Mouse (Mus musculus) spleen, postnatal 4 days (tissue): Measurements from ENCODE around the gene Egr2.

Experiments
- DNase-seq, 2 experiments: peaks; one replicate each; pipeline ENCODE4 v3.0.0; 2022; ENCODE audit warnings: low spot score in 2 of 2

The Egr2 gene

DNA sequence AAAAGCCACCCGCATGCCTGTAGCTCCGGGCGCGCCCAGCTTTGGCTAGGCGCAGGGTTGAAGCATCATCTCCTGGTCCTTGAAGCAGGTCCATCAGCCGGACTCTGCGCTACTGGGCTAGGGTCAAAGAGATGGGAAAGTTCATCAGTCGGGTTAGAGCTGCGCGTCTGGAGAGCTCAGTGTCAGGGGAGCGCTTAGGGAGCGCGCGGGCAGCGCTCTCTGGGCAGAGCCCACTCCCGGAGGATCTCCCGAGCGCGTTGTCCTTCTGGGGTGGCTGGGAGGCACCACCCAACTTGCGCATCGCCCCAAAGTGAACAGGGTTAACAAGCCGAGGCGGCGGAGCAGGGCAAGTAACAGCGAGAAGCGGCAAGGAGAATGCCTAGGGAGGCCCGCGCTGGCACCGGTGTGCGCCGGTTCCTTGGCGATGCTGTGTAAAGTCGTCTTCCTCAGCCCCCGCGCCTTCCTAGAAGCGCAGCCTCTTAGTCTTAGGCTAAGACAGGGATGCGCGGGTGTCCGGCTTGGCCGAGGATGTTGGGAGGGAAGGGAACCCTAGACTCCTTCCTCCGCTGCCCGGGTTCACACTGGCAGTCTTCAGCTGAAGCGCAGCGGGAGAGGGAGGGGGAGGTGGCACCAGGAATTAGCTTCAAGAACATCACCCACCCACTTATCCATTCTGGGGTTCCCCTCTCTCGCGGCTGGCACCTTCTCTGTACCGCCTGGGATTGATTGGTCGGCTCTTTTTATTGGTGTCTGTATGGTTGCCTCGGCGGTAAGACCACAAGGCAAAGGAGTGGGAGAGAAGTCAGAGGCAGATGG lies 3.5 kb downstream of the Egr2 start:
- peak in 1 of 2 experiments; percentile 69 for DNase-seq

DNA sequence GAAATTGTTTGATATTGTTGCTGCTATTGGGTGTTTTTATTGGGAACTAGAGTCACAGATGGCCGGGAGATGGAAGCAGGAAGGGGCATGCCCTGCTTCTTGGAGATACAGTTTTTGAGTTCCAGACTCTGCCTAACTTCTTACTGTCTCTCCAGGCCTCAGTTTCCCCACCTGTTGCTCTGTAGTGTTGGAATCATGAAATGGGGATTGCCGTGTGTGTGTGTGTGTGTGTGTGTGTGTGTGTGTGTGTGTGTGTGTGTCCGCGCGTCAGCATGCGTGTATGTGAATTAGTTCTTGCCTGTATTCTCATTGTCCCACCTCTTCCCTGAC lies 4.1 kb downstream of the Egr2 start:
- DNase-seq, result no peak

DNA sequence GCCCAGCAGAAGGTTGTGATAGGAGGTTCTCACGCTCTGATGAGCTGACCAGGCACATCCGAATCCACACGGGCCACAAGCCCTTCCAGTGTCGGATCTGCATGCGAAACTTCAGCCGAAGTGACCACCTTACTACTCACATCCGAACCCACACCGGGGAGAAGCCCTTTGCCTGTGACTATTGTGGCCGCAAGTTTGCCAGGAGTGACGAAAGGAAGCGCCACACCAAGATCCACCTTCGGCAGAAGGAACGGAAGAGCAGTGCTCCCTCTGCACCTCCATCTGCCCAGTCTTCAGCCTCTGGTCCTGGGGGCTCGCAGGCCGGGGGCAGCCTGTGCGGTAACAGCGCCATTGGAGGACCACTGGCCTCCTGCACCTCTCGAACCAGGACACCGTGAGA lies 5.3 kb downstream of the Egr2 start:
- DNase-seq, result no peak

DNA sequence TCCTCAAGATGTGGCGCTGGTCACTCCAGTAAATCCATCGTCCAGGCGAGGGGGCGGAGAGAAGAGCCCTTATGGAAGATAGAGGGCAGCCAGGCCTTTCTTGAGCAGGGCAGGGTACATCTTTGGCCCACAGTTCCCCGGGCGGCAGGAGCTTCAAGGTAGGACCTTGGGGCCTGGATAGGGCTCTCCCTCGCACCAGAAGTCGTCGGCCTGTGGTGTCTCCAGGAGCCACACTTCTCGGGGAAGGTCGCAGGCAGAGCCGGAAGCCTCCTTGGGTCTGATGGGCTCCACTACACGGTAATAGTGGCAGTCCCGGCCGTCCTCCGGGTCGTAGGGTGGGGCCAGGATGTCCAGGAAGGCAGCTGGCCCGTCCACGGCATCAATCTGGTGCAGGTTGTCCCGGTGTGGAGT lies 12.6 kb downstream of the Egr2 start:
- DNase-seq, result peak in 1 of 2 experiments; percentile 74

DNA sequence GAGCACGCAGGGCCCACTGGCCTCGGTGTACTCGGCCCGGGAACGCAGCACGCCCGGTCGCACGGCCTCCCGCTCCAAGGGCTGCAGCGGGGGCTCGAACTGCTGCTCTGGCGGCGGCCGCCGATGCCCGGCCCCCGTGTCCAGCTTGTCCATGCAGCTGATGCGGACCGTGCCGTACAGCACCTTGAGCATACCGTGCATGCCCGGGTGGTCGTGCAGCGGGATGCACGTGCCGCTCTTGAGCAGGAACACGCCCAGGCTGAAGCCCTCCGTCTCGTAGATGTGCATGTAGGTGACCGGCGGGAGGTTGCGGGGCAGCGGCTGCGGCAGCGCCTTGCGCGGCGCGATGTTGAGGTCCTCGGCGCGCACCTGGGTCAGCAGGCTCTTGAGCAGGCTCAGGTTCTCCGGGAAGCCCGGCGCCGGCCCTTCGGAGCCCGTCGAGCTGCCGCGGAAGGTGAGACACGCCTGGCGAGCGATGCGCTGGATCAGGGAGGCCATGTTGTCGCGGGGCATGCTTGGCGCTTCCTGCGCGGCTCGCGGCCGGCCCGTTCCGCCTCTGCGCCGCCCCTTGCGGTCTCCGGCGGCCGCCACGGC lies 13.1 kb downstream of the Egr2 start:
- peak; percentile 52 to 81 for DNase-seq

DNA sequence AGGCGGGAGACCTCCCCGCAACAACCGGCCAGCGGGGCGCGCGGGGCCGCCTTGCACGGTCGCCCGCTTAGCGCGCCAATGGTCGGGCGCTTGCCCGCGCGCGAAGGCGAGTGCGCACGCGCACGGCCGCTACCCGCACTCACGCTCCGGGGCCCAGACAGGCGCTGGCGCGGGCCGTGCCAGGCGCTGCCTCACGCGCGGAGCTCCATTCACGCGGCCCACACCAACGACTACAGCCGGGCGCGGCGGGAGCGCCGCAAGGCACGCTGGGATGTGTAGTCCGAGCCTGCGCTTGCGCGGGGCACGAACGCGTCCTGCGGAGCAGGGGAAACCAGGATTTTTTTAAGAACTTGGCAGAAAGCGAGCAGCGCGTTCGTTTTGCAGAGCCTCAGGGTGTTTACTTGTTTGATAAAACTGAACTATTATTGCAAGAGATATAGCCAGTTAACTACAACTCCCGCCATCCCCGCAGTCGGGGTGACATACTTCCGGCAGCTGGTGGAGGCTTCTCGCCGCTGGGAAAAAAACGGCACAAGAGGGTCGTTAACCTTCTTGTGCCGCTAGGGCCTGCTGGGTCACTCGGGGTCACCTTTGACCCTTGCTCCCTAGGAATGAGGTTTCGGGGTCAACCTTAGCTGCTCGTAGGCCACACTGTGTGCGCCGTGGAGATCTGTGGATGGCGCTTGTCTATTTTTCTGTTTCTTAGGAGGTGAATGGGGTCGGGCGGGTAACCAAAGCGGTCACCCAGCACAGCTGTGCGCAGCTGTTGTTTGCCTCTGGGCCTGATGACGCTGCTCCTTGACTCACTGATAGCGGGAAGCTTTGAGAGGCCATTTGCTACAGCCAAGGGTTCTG lies 13.8 kb downstream of the Egr2 start, which contains the start of gene Ado:
Gene Ado (minus strand): TSS at position 79 of the 855 bp plus-strand sequence.
- peak; percentile 76 to 89 for DNase-seq

DNA sequence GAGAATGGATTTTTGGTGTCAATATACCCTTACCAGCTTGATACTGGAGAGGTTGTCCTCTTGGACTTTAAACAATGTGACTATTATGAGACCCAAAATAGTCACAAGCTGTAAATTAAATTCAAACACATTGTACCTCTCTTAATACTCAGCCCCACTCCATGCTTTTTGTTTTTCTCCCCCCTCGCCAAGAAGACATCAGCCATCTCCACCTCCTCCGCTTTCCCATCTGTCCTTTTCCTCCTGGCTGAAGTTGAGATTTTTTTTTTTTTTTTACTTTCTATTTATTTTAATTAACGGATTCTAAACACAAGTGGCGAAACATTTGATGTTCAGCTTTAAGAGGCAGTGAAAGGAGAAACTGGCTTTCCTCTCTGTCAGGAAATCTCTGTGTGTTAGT lies 22.8 kb downstream of the Egr2 start:
- no peak for DNase-seq

DNA sequence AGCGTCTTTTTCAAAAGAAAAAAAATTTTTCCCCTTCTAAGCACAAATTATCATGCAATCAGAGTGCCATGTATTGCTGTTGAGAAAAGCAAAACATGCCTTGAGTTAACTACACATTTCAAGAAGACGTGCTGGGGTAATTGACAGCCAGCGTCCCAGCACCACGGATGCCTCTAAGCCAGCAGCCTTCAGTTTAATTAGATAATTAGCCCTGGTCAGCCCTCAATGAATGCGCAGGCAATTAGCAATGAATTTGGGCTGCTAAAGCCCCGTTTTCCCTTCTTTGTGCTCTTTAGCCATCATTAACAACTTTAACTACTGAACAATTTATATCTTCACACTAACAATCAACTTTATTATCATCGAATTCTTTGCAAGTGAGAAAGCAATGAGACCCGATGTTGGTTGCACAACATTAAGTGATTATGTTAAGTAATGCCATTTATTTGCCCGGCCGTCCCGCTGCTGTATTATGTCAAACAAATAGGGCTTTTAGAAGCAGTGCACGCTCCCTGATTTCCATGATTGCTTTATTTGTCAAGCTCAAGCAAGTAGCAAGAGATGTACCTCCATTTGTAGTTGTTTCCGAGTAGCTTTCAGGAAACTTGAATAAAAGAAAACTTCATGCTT lies 24.6 kb downstream of the Egr2 start:
- DNase-seq, result no peak

DNA sequence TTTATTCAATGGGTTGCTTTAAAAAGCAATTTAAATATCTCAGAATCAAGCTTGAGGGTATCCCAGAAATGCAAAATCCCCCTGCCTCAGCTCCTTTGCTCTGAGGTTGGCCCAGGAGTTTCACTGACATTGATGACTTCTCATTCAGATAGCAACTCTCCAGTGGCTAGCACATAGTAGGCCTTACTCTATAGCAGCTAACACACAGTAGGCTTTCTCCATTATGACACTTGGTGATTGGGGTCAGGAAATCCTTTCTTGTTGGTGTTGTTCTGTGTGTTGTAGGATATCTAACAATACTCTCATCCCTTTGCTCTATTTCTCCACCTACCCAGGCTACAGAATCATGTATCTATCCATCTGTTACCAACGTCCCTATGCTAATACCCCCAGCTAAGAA lies 25.9 kb downstream of the Egr2 start:
- DNase-seq, result no peak

DNA sequence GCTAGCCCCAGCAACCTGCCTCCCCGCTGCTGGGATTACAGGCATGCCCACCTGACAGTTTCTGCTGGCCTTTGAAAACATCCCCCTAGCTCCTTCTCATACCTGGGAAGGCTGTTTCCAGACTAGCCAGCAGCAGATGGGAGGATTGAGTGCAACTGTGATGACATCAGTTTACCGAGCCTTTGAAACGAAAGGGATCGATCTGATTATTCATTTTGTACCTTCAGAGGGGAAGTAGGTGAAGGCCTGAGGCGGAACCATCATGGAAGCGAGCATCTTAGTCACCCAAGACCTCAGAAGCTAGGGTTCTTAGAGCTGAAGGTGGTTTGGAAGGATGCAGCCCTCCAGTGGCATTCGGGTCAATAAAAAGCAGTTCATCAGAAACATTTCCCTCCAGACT lies 29.2 kb downstream of the Egr2 start:
- no peak for DNase-seq

DNA sequence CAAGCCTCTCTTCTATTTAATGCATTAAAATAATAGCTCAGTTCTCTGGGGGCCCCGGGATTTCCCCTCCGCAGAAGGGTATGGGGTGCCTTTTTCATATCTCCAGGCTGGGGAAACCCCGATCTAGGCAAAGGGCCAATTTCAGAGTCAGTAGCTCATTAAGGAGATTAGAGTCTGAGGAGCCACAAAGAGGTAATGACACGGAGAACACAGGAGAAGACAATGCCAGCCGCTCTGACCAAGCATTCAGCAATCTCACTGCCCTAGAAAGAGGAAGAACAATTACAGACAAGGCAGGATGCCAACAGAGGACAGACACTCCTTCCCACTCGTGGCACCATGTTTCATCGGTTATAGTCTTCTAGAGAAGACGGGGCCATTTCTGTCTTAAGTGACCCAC lies 30.8 kb downstream of the Egr2 start:
- no peak for DNase-seq

DNA sequence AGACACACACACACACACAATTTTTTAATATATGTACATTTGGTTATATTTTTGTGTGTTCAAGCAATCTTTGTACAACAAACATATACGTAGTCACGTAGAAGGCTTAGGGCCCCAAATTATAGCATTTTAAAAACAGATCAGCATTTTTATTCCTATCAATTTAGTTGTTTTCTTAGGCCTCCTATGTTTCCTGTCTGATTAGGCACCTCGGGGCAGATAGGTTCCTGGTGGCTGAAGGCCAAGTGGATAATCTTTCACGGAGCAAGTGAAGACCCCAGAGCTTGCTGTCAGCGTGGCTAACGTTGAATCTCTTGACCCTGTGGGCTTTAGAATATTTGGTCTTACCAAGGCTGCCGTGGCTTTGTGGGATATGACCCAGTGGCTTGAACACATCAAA lies 34.3 kb downstream of the Egr2 start:
- DNase-seq, result no peak

DNA sequence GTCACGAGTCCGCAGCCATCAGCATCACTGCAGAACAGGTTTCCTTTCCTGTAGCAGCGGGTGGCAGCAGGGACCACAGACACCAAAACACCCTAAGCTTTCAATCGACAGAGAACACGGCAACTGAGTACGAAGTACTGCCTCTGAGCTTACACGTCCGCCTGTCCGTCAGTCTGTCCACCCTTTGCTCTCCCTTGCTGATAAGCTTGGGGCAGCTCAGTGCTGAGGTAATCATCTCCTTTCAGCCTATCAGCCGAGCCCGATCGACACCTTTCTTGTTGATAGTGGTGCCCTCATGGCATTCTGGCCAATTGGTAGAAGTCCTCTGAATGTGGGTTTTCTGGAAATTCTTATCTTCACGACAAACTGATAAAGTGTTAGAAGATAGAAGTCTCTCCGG lies 36.2 kb downstream of the Egr2 start:
- no peak for DNase-seq

DNA sequence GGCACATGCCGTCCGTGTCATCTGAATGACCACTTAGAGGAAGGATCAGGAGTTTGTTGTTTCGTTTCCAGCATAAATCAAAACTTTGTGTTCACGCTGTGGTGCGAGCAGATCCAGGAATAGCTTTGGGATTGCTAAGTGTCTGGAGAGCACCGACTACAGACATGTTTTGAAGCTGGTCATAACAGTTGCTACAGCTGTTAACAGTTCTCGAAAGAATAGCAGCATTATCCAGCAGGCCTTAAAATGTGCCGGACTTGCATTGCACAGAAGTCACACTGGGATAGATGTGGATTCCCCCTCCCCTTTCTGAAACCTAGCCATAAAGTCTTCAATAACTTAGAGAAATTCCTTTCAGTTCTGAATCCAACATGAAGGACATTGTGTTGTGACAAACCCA lies 38.0 kb downstream of the Egr2 start:
- DNase-seq, result no peak

DNA sequence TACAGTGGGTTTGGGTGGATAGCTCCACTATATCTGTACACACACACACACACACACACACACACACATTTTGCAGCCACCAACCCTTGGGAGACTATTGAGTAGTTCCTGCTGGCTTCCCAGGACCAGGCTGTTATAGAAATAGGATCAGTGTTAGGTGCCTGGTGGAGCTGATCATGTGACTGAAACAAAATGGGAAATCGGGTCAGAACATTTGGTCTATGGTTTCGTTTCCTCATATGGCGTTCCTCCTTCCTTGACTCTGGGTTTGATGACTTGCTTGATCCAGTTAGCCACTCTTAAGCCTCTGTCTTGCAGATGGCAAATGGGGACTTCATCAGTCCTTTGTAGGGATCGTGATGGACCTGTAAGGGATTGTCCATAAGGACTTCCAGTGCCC lies 44.6 kb downstream of the Egr2 start:
- no peak for DNase-seq

DNA sequence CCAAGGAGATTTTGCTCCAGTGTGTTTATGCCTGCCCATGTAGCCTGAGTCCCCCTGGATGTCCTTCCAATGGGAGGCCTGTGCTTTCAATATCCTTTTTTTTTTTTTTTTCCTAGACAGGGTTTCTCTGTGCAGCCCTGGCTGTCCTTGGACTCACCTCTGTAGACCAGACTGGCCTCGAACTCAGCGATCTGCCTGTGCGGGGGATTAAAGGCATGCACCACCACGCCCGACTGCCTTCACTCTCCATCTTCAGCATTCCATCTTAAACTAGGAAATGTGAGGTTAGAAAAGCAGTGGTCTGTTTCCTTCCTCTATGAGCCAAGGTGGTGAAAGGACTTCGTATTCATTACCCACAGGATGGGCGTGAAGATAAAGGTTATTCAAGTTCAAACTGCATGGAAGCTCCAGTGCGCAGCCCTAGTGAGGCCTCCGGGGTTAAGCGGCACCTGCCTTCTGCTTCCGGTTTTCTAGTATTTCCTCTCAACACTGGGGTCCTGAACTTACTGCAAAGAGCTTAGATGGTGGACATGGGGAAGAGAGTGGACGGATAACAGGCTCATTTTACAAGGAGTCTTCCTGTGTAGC lies 46.5 kb downstream of the Egr2 start:
- DNase-seq, result no peak

DNA sequence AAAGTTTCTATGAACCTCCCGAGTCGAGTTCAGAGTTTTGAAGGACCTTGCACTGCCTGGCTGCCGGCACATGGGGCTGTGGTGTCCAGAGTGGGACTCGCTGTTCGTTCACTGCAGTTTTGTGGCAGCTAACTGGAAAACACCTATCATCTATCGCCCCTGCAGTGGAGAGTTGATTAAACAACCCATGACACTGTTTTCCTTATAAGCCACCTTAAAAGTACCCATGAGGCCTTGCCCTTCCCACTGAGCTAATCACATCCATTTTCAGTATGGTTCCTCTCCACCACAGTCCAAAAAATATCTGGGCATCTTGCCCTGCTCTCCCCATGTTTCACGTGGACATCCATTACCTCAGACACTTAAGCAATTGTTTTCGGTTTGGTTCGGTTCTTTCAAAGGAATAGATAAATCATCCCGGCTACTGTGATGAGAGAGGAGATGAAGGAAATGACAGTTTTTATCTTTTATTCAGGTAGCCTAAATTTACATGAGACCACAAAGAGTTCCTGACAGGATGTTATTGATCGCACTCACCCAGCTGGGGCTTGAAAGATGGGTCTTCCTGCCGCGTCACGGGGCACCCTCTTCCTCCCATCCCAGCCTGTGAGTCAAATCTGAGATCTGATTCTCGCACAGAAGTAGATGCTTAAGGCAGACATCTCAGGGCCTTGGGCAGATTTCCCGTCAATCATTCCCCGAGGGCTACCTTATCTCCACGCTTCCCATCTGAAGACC lies 50.8 kb downstream of the Egr2 start:
- no peak for DNase-seq
